Mouse (Mus musculus) frontal cortex, adult 2 months (tissue): ENCODE measurements at regions not wholly inside any gene's neighbourhood (a gene's known extent, or its start where the extent isn't known, plus 50 kb on each side); places are given as distances from the start of the nearest gene placed in this dataset.

ENCODE experiments used
- DNase-seq, 2 experiments: peaks; one replicate each; pipeline ENCODE4 v3.0.0; 2022; ENCODE audit warnings: low spot score in 1 of 2; ENCODE audit errors: extremely low spot score in 1 of 2

DNA sequence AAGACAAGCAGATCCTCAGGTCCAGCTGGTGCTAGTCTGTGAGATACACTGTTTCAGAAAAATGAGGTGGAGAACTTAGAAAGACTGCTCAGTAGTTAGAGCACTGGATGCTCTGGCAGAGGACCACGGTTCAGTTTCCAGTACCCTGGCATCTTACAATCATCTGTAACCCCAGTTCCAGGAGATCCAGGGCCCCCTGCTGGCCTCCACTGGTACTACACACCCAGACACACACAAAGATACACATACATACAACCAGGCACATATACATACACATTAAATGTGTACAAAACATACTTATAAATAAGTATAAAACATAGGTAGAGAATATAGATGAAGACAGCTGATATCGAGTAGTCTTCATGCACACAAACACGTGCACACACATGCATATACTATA is 97.4 kb upstream of the Supt20 start:
- no peak for DNase-seq

DNA sequence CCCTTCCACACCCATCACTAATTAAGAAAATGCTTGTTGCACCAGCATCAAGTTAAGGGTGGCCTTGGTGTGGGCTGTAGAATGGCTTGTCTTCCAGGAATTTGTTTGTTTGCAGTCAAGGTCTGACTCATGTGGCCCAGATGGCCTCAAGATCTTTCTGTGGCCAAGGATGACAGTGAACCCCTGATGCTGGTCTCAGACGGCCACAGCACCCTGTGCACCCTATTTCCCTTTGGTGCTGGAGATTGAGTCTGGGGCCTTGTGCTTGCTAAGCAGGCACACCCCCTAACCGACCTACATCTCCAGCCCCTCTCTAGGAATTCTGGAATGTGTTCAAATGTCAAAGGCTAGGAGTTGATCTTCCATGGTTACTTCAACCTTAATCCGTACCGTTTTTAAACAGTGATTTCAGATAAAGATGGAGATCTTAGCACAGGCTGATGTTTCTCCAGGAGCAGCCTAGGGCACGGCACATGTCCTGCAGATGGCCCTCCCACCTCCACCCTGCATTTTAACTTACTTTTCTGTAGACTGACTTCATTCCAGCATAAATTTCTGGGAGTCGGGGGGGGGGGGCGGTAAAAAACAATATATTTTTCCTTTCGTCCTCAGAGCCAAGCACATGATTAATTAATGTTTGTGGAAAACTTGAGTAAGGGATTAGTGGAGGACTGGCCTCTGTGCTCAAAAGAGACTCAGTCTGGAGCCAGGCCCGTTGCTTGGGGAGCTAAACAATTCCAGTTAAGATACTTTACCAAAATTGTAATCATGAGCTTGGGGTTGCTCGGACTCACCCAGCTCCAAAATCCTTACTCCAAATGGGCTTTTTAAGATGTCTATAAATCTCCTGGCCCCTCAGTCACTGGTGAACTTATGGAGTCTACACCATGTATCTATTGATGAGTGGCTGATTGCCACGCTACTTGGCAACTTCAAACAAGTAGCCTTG is 95.0 kb upstream of the Supt20 start:
- DNase-seq, result no peak

DNA sequence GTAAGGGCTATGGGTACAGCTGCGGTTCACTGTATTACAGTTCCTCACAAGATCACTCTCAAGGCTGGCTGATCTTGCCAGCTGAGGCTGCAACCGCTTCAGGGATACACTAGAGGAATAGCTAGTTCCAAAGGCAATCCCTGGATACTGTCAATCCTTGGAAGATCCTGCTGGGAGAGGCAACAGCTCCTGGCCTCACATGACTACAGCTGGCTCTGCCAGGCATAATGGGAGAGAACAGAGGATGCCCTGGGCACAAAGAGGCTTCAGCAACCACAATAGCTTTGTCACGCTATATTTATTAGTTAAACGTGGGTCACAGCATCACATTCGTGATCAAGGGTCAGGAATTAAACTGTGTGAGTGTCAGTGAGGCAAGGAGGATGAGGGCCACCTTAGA is 94.3 kb upstream of the Supt20 start:
- no peak for DNase-seq

DNA sequence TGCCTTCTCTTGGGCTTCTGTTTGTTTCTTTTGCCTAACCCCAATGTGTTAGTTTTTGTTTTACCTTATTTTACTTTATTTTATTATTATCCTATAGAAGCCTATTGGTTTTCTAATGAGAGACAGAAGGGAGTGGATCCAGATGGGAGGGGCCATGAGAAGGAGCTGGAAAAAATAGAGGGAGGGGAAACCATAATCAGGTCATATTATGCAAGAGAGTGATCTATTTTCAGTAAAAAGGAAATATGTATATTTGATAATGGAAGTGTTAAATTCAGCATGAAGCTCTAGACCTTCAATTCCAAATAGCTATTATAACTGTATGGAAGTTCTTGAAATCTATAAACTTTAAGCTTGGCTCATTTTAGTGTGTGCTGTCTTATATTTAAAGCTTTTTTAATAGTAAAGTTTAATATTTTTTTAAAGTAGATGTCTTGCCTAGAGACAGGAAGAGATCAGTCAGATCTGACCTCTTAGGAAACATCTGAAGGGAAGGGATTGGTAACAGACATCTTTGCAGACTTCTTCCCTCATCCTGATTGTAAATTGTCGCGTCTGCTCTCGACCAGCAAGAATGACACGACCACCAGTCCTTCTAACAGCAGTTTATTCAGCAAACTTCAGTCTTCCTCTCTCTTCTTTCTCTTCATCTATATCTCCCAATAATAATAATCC is 87.8 kb upstream of the Supt20 start:
- DNase-seq, result no peak

DNA sequence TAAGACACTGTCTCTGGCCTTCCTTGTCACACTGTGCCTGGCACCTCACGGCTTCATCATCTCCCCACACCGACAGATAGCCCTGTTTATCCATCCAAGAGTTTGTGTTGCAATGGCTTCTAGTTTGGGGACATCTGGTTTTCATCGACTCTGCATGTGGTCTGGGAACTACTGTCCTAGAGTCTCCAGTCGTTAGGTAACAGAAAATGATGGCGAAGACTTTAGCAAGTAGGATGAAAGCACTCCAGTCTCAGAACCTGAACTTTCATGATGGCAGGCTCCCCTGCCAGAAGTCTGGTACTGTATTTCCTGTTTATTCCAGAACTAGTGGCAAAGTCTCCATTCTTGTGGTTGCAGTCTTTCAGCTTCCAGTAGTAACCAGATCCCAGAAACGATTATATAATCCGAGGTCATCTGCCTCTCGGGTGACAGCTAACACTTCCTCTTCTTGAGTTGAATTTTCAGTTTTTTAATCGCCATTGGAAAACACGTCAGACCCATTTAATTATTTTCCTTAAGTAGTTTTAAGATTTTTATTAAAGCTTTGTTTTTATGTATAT is 81.1 kb upstream of the Supt20 start:
- DNase-seq, result no peak

DNA sequence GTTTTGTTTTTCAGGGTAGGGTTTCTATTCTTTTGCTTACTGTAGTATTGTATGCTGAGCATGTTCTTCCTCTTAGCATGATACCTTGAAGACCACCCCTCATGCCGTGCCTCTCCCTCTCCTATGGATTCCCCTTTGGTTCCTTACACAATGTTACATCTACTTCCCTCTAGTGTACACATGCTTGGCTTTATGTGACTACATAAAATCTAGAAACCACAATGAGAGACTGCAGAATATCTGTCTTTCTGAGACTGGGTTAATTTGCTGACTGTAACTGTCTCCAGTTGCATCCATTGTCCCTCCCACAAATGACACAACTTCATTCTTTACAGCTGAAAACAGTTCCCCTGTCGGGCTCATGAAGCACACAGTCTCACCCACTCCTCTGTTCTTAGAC is 78.8 kb upstream of the Supt20 start:
- no peak for DNase-seq

DNA sequence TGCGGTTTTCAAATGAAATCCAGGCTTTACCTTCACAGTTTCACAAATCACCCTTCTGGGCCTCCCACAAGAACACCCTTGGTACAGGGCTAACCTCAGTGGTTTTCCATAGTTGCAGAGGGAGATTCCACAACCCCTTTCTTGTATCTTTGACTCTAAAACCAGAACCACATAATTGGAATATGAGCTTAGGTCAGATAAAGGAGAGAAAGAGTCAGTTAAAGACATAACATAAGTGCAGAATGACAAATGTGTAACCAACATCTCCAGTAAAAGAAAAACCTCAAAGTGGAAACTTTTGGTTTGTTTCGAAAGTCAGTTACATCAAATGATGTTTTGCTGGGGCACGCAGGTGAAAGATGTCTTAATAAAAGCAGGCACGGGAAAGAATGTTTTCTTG is 75.3 kb upstream of the Supt20 start:
- no peak for DNase-seq

DNA sequence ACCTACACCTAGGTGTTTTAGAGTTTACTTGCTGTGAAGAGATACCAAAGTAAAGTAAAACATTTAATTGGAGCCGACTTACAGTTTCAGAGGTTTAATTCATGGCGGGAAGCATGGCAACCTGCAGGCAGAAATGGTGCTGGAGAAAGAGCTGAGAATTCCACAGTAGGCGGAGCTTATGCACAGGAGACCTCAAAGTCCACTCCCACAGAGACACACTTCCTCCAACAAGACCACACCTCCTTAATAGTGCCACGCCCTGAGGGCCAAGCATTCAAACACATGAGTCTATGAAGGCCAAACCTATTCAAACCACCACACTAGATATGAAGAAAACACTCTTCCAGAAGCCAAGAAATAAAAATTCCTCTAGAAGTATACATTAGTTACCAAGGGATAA is 74.3 kb upstream of the Supt20 start:
- no peak for DNase-seq

DNA sequence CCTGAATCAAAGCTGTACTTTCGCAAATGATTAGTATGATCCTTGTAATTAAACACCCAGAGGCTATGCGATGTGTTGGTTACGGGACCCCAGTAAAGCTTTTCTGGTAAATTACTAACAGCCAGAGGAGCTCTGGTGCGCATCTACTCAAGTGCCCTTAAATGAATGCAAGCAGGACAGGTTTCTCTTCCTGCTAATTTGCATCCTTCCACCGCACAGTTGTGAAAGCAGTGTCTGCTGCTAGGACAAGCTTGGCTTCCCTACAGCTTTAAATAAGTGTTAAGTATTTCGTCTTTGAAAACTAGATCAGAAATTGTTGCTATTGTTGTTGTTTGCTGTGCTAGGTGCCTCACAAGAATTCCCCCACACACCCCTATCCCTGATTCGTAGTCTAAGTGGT is 62.4 kb upstream of the Supt20 start:
- no peak for DNase-seq

DNA sequence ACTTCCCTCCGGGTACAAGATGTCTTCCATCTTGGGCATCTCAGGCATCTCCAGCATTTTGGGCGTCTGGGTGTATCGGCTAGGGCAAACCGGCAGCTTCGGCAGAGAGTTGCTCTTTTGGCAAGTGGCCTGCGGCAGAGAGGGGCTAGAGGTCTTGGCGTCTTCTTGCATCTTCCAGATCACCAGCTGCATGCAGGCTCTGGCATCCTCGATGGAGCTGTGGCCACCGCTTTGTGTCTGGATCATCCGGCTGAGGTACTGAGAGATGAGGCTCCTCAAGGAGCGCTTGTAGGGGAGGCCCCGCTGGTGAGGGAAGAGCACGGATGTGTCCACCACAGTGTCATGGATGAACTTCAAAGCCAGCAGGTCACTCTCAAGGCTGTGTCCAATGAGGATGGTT is 59.9 kb upstream of the Supt20 start:
- DNase-seq, result no peak

DNA sequence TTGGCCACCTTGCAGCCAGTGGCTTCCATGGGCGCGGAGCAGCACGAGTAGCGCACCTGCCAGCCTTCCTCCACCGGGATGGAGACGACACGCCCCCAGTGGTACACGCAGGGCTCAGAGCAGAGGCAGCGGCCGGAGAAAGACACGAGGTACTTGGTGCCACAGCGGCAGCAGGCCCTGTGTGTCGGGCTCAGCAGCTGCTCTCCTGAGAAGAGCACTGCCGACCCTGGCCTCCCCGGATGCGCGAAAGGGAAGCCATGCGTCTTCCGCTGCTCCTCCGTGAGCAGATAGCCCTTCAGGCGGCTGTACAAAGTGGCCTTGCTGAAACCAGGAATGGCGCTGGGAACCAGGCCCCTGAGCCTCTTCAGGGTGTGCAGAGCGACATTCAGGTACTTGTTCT is 59.2 kb upstream of the Supt20 start:
- DNase-seq, result no peak

DNA sequence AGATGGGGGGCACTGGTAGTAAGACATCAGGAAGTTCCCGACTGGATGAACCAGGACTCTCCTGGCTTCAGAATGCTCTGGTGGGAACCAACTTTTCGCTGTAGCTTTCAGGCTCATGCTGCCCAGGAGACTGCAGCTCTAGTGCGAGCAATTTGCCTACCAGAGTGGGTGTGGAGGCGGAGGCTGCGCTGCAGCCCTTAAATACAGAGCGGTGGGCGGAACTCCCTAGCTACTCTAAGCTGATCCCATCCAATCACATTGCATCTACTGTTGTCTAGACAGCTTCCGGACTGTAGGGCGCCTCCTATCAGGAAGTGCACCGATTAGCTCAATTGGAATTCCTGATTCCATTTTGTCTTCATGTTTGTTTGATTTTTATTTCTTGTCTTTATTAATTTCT is 58.2 kb upstream of the Supt20 start:
- DNase-seq, result no peak
